12 mouse cellular contexts compared by ENCODE assay signal in genomic region chr14:62607791-62608196, GRCm38 (mm10). TPM values are rescaled to one million over a fixed set of nuclear protein-coding genes. Genes with fewer than 3 reads are reported as not detected.
DNase-seq lines count a peak whose midpoint lies in the region; ATAC-seq and TF ChIP-seq lines count a peak whose summit lies in the region.
"Had no signal": no experiment of that assay in that cellular context is flagged by ENCODE, and none has a peak within 500 bp of the region (broad histone marks: within the 10 kb centered on the region; RNA-seq: fewer than 3 reads in every experiment).

No protein-coding gene starts in this region.

- no peaks in the 10 kb centered on the region for H3K27me3 ChIP-seq in heart, postnatal 0 days (ENCODE audit: control insufficient read depth, insufficient read depth, low read length)
- no peaks in the 10 kb centered on the region for H3K27me3 ChIP-seq in midbrain, embryonic 16.5 days (ENCODE audit: control insufficient read depth, insufficient read depth, low read depth, low read length)
- H3K27me3 ChIP-seq in midbrain, embryonic 13.5 days = no peaks in the 10 kb centered on the region
- H3K27me3 ChIP-seq: limb, embryonic 12.5 days had no signal

- 66% methylated on average over 8 of the region's 8 CpGs for WGBS in heart, postnatal 0 days
- WGBS in midbrain, embryonic 16.5 days = 67% methylated on average over 8 of the region's 8 CpGs
- WGBS in midbrain, embryonic 13.5 days = 76% methylated on average over 8 of the region's 8 CpGs

- H3K9me3 ChIP-seq in heart, postnatal 0 days (replicated peaks; ENCODE audit: control insufficient read depth, low read length) = no peaks in the 10 kb centered on the region
- H3K9me3 ChIP-seq in midbrain, embryonic 16.5 days (replicated peaks; ENCODE audit: control insufficient read depth, low read length, poor library complexity, severe bottlenecking) = no peaks in the 10 kb centered on the region
- no peaks in the 10 kb centered on the region for H3K9me3 ChIP-seq in midbrain, embryonic 13.5 days
- H3K9me3 ChIP-seq: limb, embryonic 12.5 days had no signal

- H3K4me3 ChIP-seq in heart, postnatal 0 days (ENCODE audit: low read depth, low read length) = no peak overlapping the region
- no peak overlapping the region for H3K4me3 ChIP-seq in midbrain, embryonic 16.5 days (ENCODE audit: low read depth, low read length)
- no peak overlapping the region for H3K4me3 ChIP-seq in midbrain, embryonic 13.5 days (replicated peaks)
- H3K4me3 ChIP-seq: limb, embryonic 12.5 days; myocyte had no signal

- H3K36me3 ChIP-seq in heart, postnatal 0 days (replicated peaks; ENCODE audit: control insufficient read depth, insufficient read depth, low read length) = no peaks in the 10 kb centered on the region
- H3K36me3 ChIP-seq in midbrain, embryonic 16.5 days (ENCODE audit: control insufficient read depth, insufficient read depth, low read length) = peaks cover 10% of the 10 kb centered on the region
- H3K36me3 ChIP-seq in midbrain, embryonic 13.5 days = peaks cover 8% of the 10 kb centered on the region
- H3K36me3 ChIP-seq: limb, embryonic 12.5 days had no signal

- intact Hi-C loops in heart, postnatal 25 days (cut with DNase I) = loop anchor here (5.0 kb wide), 1 partner anchor 115 kb away; no protein-coding TSS in a partner anchor
- intact Hi-C loops in left cerebral cortex, postnatal 10 days (cut with DNase I) = loop anchor here (1.0 kb wide), 1 partner anchor 114 kb away; no protein-coding TSS in a partner anchor

- no peak overlapping the region for H3K9ac ChIP-seq in heart, postnatal 0 days (replicated peaks; ENCODE audit: low read depth, low read length)
- no peak overlapping the region for H3K9ac ChIP-seq in midbrain, embryonic 16.5 days (ENCODE audit: low read depth, low read length)
- H3K9ac ChIP-seq in midbrain, embryonic 13.5 days (replicated peaks) = no peak overlapping the region
- H3K9ac ChIP-seq: limb, embryonic 12.5 days had no signal

- ATAC-seq in heart, postnatal 0 days (ENCODE audit: insufficient read depth, low read depth) = no peak
- ATAC-seq in midbrain, embryonic 16.5 days = peak; percentile 62; the same call in 1 of the 2 replicates
- no peak for ATAC-seq in midbrain, embryonic 13.5 days
- no peak for ATAC-seq in megakaryocyte-erythroid progenitor cell, adult 5-6 weeks (replicated peaks; ENCODE audit: low FRiP score, low TSS enrichment, poor library complexity, severe bottlenecking)
- ATAC-seq in granulocyte monocyte progenitor cell, adult 5-6 weeks (replicated peaks; ENCODE audit: poor library complexity, severe bottlenecking) = no peak

- no peak overlapping the region for H3K4me2 ChIP-seq in heart, postnatal 0 days (ENCODE audit: low read depth, low read length)
- no peak overlapping the region for H3K4me2 ChIP-seq in midbrain, embryonic 16.5 days (ENCODE audit: low read length)
- no peak overlapping the region for H3K4me2 ChIP-seq in midbrain, embryonic 13.5 days (replicated peaks)
- H3K4me2 ChIP-seq: limb, embryonic 12.5 days had no signal

- TF ChIP-seq CTCF in heart, postnatal 0 days (IDR thresholded peaks at IDR 0.05; ENCODE audit: low read depth) = peak; percentile 42

- no peaks in the 10 kb centered on the region for H3K4me1 ChIP-seq in heart, postnatal 0 days (ENCODE audit: control insufficient read depth, insufficient read depth)
- H3K4me1 ChIP-seq in midbrain, embryonic 16.5 days (ENCODE audit: control insufficient read depth, insufficient read depth, low read length) = no peaks in the 10 kb centered on the region
- no peaks in the 10 kb centered on the region for H3K4me1 ChIP-seq in midbrain, embryonic 13.5 days (replicated peaks)
- H3K4me1 ChIP-seq: limb, embryonic 12.5 days had no signal

- no peak for DNase-seq in heart, postnatal 0 days (ENCODE audit: low spot score)
- DNase-seq in heart, postnatal 25 days (ENCODE audit: low spot score) = no peak
- peak; percentile 35 to 45 for DNase-seq in cerebellum, adult 18-20 months
- peak; percentile 44 to 51 for DNase-seq in left cerebral cortex, postnatal 10 days (ENCODE audit: extremely low spot score in 1 of 2, low spot score in 2 of 2)

- no peak overlapping the region for H3K27ac ChIP-seq in heart, postnatal 0 days (ENCODE audit: low read depth)
- no peak overlapping the region for H3K27ac ChIP-seq in midbrain, embryonic 16.5 days (ENCODE audit: low read length)
- H3K27ac ChIP-seq in midbrain, embryonic 13.5 days = no peak overlapping the region
- H3K27ac ChIP-seq: limb, embryonic 12.5 days had no signal

- TF ChIP-seq EP300 in heart, postnatal 0 days (IDR thresholded peaks at IDR 0.05; ENCODE audit: low read depth) = no peak

RNA-seq across cellular contexts. Expression of gene Gm4131, which starts 41.1 kb away (rescaled TPM):
- not detected in 2 replicates for total RNA-seq in heart, postnatal 0 days (2014; rRNA removed; ENCODE audit: low replicate concordance)
- not detected in 2 replicates for polyA plus RNA-seq in heart, postnatal 0 days (2015; fragmentation: Nextera tagmentation; extraction: Ambion mirVana)
- total RNA-seq in heart, postnatal 25 days (2021) = not detected
- polyA plus RNA-seq in midbrain, embryonic 16.5 days (2015; fragmentation: Nextera tagmentation; extraction: Ambion mirVana) = 0.25 and 0.36 TPM in 2 replicates
- 0.48 TPM in 1 of 2 replicates, not detected in the other for polyA plus RNA-seq in midbrain, embryonic 13.5 days (2015; fragmentation: Nextera tagmentation; extraction: Ambion mirVana)
- total RNA-seq in left cerebral cortex, postnatal 10 days (2021) = not detected
- total RNA-seq in megakaryocyte-erythroid progenitor cell, adult 5-6 weeks (2014; fragmentation: Nextera tagmentation) = not detected in 2 replicates
- total RNA-seq in megakaryocyte-erythroid progenitor cell, adult 5-6 weeks (2017) = not detected in 2 replicates
- total RNA-seq in granulocyte monocyte progenitor cell, adult 5-6 weeks (2014; fragmentation: Nextera tagmentation) = not detected in 2 replicates
- not detected in 2 replicates for total RNA-seq in granulocyte monocyte progenitor cell, adult 5-6 weeks (2017)
- total RNA-seq: gastrocnemius, adult 8-10 months had no signal
- polyA plus RNA-seq: limb, embryonic 12.5 days; myocyte; thymus, postnatal 0 days had no signal

RNA-seq across cellular contexts. Expression of gene Fam124a, which starts 52.3 kb away (rescaled TPM):
- total RNA-seq in heart, postnatal 0 days (2014; rRNA removed; ENCODE audit: low replicate concordance) = 8.5 and 19.6 TPM in 2 replicates
- 3.2 and 5.0 TPM in 2 replicates for polyA plus RNA-seq in heart, postnatal 0 days (2015; fragmentation: Nextera tagmentation; extraction: Ambion mirVana)
- total RNA-seq in heart, postnatal 25 days (2021) = 1 to 10 TPM; 3.0 to 4.3 TPM
- polyA plus RNA-seq in midbrain, embryonic 16.5 days (2015; fragmentation: Nextera tagmentation; extraction: Ambion mirVana) = 48.4 and 55.3 TPM in 2 replicates
- polyA plus RNA-seq in midbrain, embryonic 13.5 days (2015; fragmentation: Nextera tagmentation; extraction: Ambion mirVana) = 19.2 and 22.1 TPM in 2 replicates
- total RNA-seq in left cerebral cortex, postnatal 10 days (2021) = 10 to 100 TPM; 69.1 to 81.2 TPM
- total RNA-seq in megakaryocyte-erythroid progenitor cell, adult 5-6 weeks (2014; fragmentation: Nextera tagmentation) = 0.15 TPM in 1 of 2 replicates, not detected in the other
- 0.23 TPM in 1 of 2 replicates, not detected in the other for total RNA-seq in megakaryocyte-erythroid progenitor cell, adult 5-6 weeks (2017)
- total RNA-seq in granulocyte monocyte progenitor cell, adult 5-6 weeks (2014; fragmentation: Nextera tagmentation) = not detected in 2 replicates
- not detected in 2 replicates for total RNA-seq in granulocyte monocyte progenitor cell, adult 5-6 weeks (2017)

RNA-seq across cellular contexts. Expression of gene Serpine3, which starts 55.7 kb away (rescaled TPM):
- not detected in 2 replicates for total RNA-seq in heart, postnatal 0 days (2014; rRNA removed; ENCODE audit: low replicate concordance)
- polyA plus RNA-seq in heart, postnatal 0 days (2015; fragmentation: Nextera tagmentation; extraction: Ambion mirVana) = not detected in 2 replicates
- total RNA-seq in heart, postnatal 25 days (2021) = not detected
- polyA plus RNA-seq in midbrain, embryonic 16.5 days (2015; fragmentation: Nextera tagmentation; extraction: Ambion mirVana) = not detected in 2 replicates
- polyA plus RNA-seq in midbrain, embryonic 13.5 days (2015; fragmentation: Nextera tagmentation; extraction: Ambion mirVana) = not detected in 2 replicates
- total RNA-seq in left cerebral cortex, postnatal 10 days (2021) = not detected
- not detected in 2 replicates for total RNA-seq in megakaryocyte-erythroid progenitor cell, adult 5-6 weeks (2014; fragmentation: Nextera tagmentation)
- total RNA-seq in megakaryocyte-erythroid progenitor cell, adult 5-6 weeks (2017) = not detected in 2 replicates
- total RNA-seq in granulocyte monocyte progenitor cell, adult 5-6 weeks (2014; fragmentation: Nextera tagmentation) = not detected in 2 replicates
- not detected in 2 replicates for total RNA-seq in granulocyte monocyte progenitor cell, adult 5-6 weeks (2017)
- total RNA-seq: gastrocnemius, adult 8-10 months had no signal
- polyA plus RNA-seq: limb, embryonic 12.5 days; myocyte; thymus, postnatal 0 days had no signal

Comparison
In these comparisons a context has a peak if more than half of its experiments do, and no peak if none do; other contexts are left out.
1. DNase-seq: peak in cerebellum, adult 18-20 months (2 of 2) and left cerebral cortex, postnatal 10 days (2 of 2); none in heart, postnatal 0 days (single experiment) and heart, postnatal 25 days (single experiment).